Mouse (Mus musculus) B cell, adult (primary cell): ENCODE data around the gene Nucks1. TPM values are rescaled to one million over a fixed set of nuclear protein-coding genes. Genes with fewer than 3 reads are reported as not detected.

Source experiments
- total RNA-seq: library from RNA; stranded (reverse); gene quantifications from 4 replicates; pipeline ENCODE4 v1.2.4, GENCODE M21; 2023; ENCODE audit not compliant: inconsistent age

The Nucks1 gene
- total RNA-seq: 88.1 to 97.5 TPM (median 94.8 TPM) in 4 replicates

DNA sequence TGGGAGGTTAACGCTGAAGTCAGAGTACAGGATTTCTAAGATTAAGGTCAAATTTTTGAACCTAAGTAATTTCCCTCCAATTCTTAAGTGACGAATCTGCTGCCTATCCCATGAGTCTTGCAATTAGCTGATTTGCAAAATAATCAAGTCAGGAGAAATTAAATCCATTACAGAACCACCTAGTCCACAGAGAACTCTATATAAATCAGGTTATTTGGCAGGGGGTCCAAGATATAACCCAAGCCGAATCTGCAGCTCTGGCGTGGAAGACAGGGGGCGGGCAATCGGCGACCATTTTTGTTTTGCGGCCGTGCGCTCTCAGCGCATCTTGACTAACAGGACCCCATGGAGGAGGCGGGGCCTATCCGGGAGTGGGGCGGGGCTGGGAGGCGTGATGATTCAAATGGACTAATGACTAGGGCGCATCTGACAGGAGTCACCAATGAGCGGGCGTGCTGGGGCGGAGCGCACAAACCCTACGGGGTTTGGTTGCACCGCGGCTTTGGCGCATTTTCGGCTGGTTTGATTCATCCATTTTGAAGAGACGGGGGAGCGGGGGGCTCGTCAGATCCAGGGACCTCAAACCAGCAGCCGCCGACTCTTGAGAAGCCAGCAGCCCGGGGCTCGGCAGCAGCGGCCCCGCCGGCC, at the start of gene Nucks1:
Nucks1 (plus strand) TSS at position 534 of the 648 bp plus-strand sequence.

GRCm38 (mm10) chr1:131867093-131867945, 43.0 kb upstream of the Nucks1 start, which contains the start of gene Rab29:
Gene Rab29 (plus strand): TSS chr1:131867224.

GRCm38 (mm10) chr1:131962606-131963084, 52.3 kb downstream of the Nucks1 start, which contains the start of gene Slc45a3:
Gene Slc45a3 (plus strand): TSS chr1:131962967.

Other genes with a start within 250 kb of the Nucks1 start
- gene Rab7b, start 221.8 kb upstream of the Nucks1 start, total RNA-seq: 0.42 to 1.1 TPM (median 0.67 TPM) in 4 replicates
- gene Slc26a9, start 166.5 kb upstream of the Nucks1 start, total RNA-seq: 0.27 TPM in 1 of 4 replicates, not detected in the others
- gene Pm20d1, start 113.2 kb upstream of the Nucks1 start, total RNA-seq: not detected in 4 replicates
- gene Slc41a1, start 83.0 kb upstream of the Nucks1 start, total RNA-seq: 35.8 to 43.3 TPM (median 42.4 TPM) in 4 replicates
- gene Rab29, start 43.3 kb upstream of the Nucks1 start, total RNA-seq: 14.0 to 18.3 TPM (median 16.7 TPM) in 4 replicates
- 0.90 to 2.0 TPM (median 1.5 TPM) in 4 replicates for gene Slc45a3, start 52.4 kb downstream of the Nucks1 start, total RNA-seq
- gene Elk4, start 97.1 kb downstream of the Nucks1 start, total RNA-seq: 309 to 345 TPM (median 326 TPM) in 4 replicates
- gene Mfsd4a, start 157.5 kb downstream of the Nucks1 start, total RNA-seq: 0.21 to 0.72 TPM (median 0.53 TPM) in 4 replicates
- 0.86 TPM in 1 of 4 replicates, not detected in the others for gene Cdk18, start 229.2 kb downstream of the Nucks1 start, total RNA-seq